Mouse (Mus musculus) cortical plate, adult 2 months (tissue): ENCODE measurements around the gene Rab43.

Experiments
- CTCF ChIP-seq: fragments of 200-500 bp; IDR thresholded peaks from 2 replicates; pipeline ENCODE4 v1.5.1; 2011; ENCODE audit warnings: mild to moderate bottlenecking, control low read depth, low read length; ENCODE audit not compliant: insufficient read depth; ENCODE audit errors: extremely low read depth
- POLR2A ChIP-seq: fragments of 200-500 bp; IDR thresholded peaks from 2 replicates; pipeline ENCODE4 v1.6.1; 2011; ENCODE audit warnings: mild to moderate bottlenecking, low read length, control low read depth; ENCODE audit not compliant: insufficient read depth; ENCODE audit errors: extremely low read depth

- no peak for TF ChIP-seq POLR2A
- TF ChIP-seq CTCF = no peak
Measured at GRCm38 (mm10) chr6:87806857-87807256, 5.1 kb downstream of the Rab43 start.
